Mouse (Mus musculus): ENCODE measurements around the gene Fam184b.

DNA sequence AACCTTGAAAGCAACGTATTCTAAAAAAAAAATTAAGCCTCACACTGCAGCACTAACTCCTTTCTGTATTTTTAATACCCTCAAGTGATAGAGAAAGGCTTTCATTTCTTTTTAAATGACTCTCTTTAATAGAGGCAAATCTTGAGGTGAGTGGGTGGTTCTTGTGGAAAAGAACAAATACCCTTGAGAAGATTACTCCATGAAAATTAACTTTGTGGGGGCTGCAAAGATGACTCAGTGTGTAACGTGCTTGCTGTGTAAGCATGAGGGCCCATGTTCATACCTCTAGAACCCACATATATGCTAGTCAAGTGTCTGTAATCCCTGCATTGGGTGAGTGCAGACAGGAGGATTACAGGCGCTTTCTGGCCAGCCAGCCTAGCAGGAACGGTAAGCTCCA is 49.3 kb downstream of the Fam184b start:
- no peak for TF ChIP-seq POLR2A (IDR thresholded peaks at IDR 0.05; ENCODE audit: control insufficient read depth, extremely low read depth, insufficient read depth, low read length, poor library complexity)
- TF ChIP-seq CTCF (IDR thresholded peaks at IDR 0.05; ENCODE audit: borderline replicate concordance, control insufficient read depth, extremely low read depth, insufficient read depth, low read length, poor library complexity): no peak
